Mouse (Mus musculus) retina, adult 2 months (tissue): ENCODE data around the gene Gja3.
"Not testable (repeated sequence)": the region's sequence is repeated elsewhere in the genome, so short reads cannot be mapped to it uniquely, and the experiment has no call there.

ENCODE experiments used
- DNase-seq: peaks from one replicate; pipeline ENCODE4 v3.0.0-alpha.2; 2012; ENCODE audit warnings: low read depth, low spot score

Gene Gja3

GRCm38 (mm10) chr14:57034926-57035498 lies 22.9 kb downstream of the Gja3 start:
- DNase-seq, result no peak

DNA sequence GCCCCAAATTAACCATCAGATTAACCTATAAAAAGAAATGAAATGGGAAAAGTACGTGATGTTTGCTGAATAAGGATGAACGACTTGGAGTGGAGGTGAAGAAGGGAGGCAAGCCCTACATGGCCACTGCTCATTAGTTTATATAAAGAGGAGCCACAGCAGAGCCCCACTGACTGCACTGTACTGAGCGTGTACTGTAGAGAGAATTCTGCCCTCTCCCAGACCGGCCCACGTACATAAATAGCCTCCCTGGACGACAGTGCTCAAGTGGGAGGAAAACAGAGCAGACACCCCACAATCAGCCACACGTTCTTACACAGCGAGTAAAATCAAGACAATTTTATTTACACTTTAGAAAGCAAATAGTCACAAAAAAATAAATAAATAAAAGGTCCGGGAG lies 23.8 kb downstream of the Gja3 start:
- DNase-seq, result no peak

DNA sequence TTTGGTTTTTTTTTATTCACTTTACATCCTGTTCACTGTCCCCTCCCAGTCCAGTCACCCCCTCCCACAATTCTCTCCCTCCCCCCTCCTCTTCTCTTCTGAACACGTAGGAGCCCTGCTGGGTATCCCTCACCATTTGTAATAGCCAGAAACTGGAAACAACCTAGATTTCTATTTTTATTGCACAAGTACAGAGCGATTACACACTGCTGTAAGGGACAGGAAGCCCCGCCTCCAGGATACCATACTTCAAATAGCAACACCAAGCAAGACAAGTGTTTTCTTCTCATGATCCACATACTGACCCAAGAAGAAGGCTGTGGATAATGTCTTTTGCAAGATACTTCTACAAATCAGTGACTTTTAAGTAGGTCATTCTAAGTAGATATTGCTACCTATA lies 25.1 kb downstream of the Gja3 start:
- no peak for DNase-seq

DNA sequence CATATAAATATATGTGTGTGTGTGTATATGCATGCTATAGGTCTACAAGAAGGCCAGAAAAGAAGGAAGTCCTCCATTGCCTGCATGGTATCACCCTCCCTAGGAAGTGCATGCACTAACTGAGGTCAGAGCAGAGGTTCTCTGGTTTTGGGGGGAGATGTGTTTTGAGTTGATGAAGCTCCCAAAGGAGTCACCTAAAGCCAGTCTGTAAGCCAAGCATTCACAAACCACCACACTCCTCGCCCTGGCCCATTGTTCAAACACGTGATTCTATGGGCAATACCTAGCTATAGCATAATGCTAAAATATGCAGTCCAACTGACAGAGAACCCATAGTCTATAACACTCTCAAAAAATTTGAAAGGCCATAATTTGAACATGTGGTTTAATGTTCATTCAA lies 39.5 kb downstream of the Gja3 start:
- no peak for DNase-seq

- not testable (repeated sequence) for DNase-seq
These were observed 41.1 kb downstream of the Gja3 start for GRCm38 (mm10) chr14:57016806-57017205.

DNA sequence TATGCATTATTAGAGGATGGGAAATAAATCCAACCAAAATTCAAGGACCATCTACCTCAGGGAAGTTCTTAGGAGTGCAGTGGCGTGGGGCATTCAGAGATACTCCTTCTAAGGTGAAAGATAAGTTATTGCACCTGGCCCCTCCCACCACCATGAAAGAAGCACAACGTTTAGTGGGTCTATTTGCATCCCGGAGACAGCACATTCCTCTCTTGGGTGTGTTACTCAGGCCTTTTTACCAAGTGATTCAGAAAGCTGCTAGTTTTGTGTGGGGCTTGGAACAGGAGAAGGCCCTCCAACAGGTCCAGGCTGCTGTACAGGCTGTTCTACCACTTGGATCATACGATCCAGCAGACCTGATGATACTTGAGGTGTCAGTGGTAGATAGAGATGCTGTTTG lies 69.3 kb downstream of the Gja3 start:
- DNase-seq, result no peak
